ENCODE assay signal across 16 mouse cellular contexts in genomic region chr15:86021971-86022370, GRCm38 (mm10). TPM values are rescaled to one million over a fixed set of nuclear protein-coding genes. Genes with fewer than 3 reads are reported as not detected.
"Had no signal": no experiment of that assay in that cellular context is flagged by ENCODE, and none has a peak within 500 bp of the region (broad histone marks: within the 10 kb centered on the region; RNA-seq: fewer than 3 reads in every experiment).

No protein-coding gene starts in this region.

- H3K27me3 ChIP-seq: kidney, embryonic 15.5 days had no signal

- H3K4me2 ChIP-seq: intestine, embryonic 15.5 days; kidney, embryonic 15.5 days; liver, embryonic 13.5 days; midbrain, embryonic 11.5 days had no signal

- H3K36me3 ChIP-seq: intestine, embryonic 15.5 days; liver, embryonic 13.5 days had no signal

- H3K4me3 ChIP-seq: intestine, embryonic 15.5 days; kidney, embryonic 15.5 days; liver, embryonic 13.5 days had no signal

- H3K9me3 ChIP-seq: intestine, embryonic 15.5 days; kidney, embryonic 15.5 days had no signal

- DNase-seq: kidney, adult 11 months; kidney, adult 8-10 months; kidney, postnatal 10 days; kidney, postnatal 36 days; layer of hippocampus, adult 9-11 months; liver, embryonic 13.5 days; lung, adult 2 months; lung, postnatal 14 days; midbrain, embryonic 14.5 days; right cerebral cortex, postnatal 4 days; thymus, adult 2 months had no signal

- H3K9ac ChIP-seq: intestine, embryonic 15.5 days; kidney, embryonic 15.5 days had no signal

- H3K27ac ChIP-seq: intestine, embryonic 15.5 days; kidney, embryonic 15.5 days; liver, embryonic 13.5 days; macrophage; stomach, postnatal 0 days had no signal

RNA-seq across cellular contexts. Expression of gene Celsr1, which starts 11.6 kb away (rescaled TPM):
- polyA plus RNA-seq: macrophage had no signal
